Mouse (Mus musculus) embryonic facial prominence, embryonic 12.5 days (tissue): ENCODE data around the gene Camk2b. TPM values are rescaled to one million over a fixed set of nuclear protein-coding genes. Genes with fewer than 3 reads are reported as not detected.
"Not testable (repeated sequence)": the region's sequence is repeated elsewhere in the genome, so short reads cannot be mapped to it uniquely, and the experiment has no call there.

Experiments
- ATAC-seq: fragments of 200-750 bp; cut with Nextera tagmentation; 2 replicates; pipeline ENCODE4 v1.8.0; 2017; ENCODE audit not compliant: insufficient number of reproducible peaks, insufficient read depth, low FRiP score, low TSS enrichment
- H3K27ac ChIP-seq: fragments of 300-500 bp; sonication (generic); 2 replicates; pipeline ENCODE4 v1.5.1; 2016; ENCODE audit warnings: mild to moderate bottlenecking
- H3K27me3 ChIP-seq: fragments of 300-500 bp; sonication (generic); 2 replicates; pipeline ENCODE4 v1.6.1; 2016; ENCODE audit warnings: mild to moderate bottlenecking, moderate library complexity
- H3K36me3 ChIP-seq: fragments of 300-500 bp; sonication (generic); 2 replicates; pipeline ENCODE4 v1.6.1; 2016; ENCODE audit warnings: mild to moderate bottlenecking
- H3K4me1 ChIP-seq: fragments of 300-500 bp; sonication (generic); 2 replicates; pipeline ENCODE4 v1.6.1; 2016
- H3K4me2 ChIP-seq: fragments of 300-500 bp; sonication (generic); replicated peaks from 2 replicates; pipeline ENCODE4 v1.6.1; 2016; ENCODE audit warnings: mild to moderate bottlenecking, moderate library complexity
- H3K4me3 ChIP-seq: fragments of 300-500 bp; sonication (generic); 2 replicates; pipeline ENCODE4 v1.5.1; 2016; ENCODE audit warnings: mild to moderate bottlenecking
- H3K9ac ChIP-seq: fragments of 300-500 bp; sonication (generic); 2 replicates; pipeline ENCODE4 v1.6.1; 2016; ENCODE audit warnings: mild to moderate bottlenecking, moderate library complexity
- H3K9me3 ChIP-seq: fragments of 300-500 bp; sonication (generic); 2 replicates; pipeline ENCODE4 v1.6.1; 2016; ENCODE audit warnings: mild to moderate bottlenecking, moderate library complexity
- WGBS: fragments of 180-500 bp; shearing (Covaris S2); methylation state at CpG from one replicate; pipeline ENCODE4 v1.1.7; 2016; 5-methylcytosine and 5-hydroxymethylcytosine counted together
- polyA plus RNA-seq: library from polyadenylated mRNA; unstranded; fragments of >200 nt; fragmentation: Nextera tagmentation; extraction: Ambion mirVana; gene quantifications from 2 replicates; pipeline ENCODE4 v1.2.1, GENCODE M21; 2016

Gene Camk2b
- polyA plus RNA-seq, 1 experiment from 2014 or later: 2.4 TPM

GRCm38 (mm10) chr11:5953130-5953765, 112.9 kb downstream of the Camk2b start:
- Histone ChIP-seq H3K4me1 (peaks cover 23% of the 10 kb centered on the region), H3K4me3 (no peak overlapping the region), H3K4me2 (no peak overlapping the region), H3K9me3 (no peaks in the 10 kb centered on the region), H3K9ac (no peak overlapping the region), H3K27ac (no peak overlapping the region), H3K36me3 (no peaks in the 10 kb centered on the region), H3K27me3 (no peaks in the 10 kb centered on the region)
- no peak for ATAC-seq
- 34% methylated on average over 8 of the region's 8 CpGs for WGBS

DNA sequence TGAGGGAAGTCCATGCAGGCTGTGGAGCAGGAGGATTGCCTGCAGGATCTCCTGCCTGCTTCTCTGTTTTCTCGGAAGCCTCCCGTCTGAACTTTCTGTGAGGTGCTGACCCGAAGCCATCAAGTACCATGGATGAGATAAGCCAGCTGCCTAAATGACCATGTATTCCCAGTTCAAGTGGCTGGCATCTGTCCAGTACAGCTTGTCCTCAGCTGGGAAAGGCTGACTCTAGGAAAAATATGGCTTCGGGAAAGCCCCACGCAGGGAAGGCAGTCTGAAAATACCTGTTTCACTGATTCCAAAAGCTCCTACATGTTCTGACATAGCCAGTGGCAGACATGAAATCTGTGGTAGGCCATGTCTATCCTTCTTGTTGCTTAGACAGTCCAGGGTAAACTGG, 113.7 kb downstream of the Camk2b start:
- H3K4me1 ChIP-seq: peaks cover 23% of the 10 kb centered on the region
- H3K9ac ChIP-seq: no peak overlapping the region
- no peak overlapping the region for H3K4me2 ChIP-seq
- no peak overlapping the region for H3K4me3 ChIP-seq
- no peaks in the 10 kb centered on the region for H3K27me3 ChIP-seq
- H3K27ac ChIP-seq: no peak overlapping the region
- WGBS: 85% methylated on average over 5 of the region's 5 CpGs
- no peaks in the 10 kb centered on the region for H3K36me3 ChIP-seq
- no peak for ATAC-seq
- no peaks in the 10 kb centered on the region for H3K9me3 ChIP-seq

- H3K27ac ChIP-seq: peak within 1 kb of the TSS; percentile 46
- H3K4me3 ChIP-seq: no peak within 1 kb of the TSS
- H3K4me2 ChIP-seq: no peak within 1 kb of the TSS
- peaks cover 9% of the 10 kb centered on the region; the same call in 1 of the 2 replicates for H3K4me1 ChIP-seq
- no peaks in the 10 kb centered on the region for H3K36me3 ChIP-seq
- no peaks in the 10 kb centered on the region for H3K9me3 ChIP-seq
- 0 out of 2 replicates have a peak, but pooled peaks have one; percentile 44 for ATAC-seq
- WGBS: 75% methylated on average over 8 of the region's 8 CpGs
- H3K9ac ChIP-seq: no peak within 1 kb of the TSS
- no peaks in the 10 kb centered on the region for H3K27me3 ChIP-seq
Measured at GRCm38 (mm10) chr11:5949586-5950352, 116.4 kb downstream of the Camk2b start, which contains the start of gene Gck. Gene Gck, minus strand, starts transcription at chr11:5950081.

DNA sequence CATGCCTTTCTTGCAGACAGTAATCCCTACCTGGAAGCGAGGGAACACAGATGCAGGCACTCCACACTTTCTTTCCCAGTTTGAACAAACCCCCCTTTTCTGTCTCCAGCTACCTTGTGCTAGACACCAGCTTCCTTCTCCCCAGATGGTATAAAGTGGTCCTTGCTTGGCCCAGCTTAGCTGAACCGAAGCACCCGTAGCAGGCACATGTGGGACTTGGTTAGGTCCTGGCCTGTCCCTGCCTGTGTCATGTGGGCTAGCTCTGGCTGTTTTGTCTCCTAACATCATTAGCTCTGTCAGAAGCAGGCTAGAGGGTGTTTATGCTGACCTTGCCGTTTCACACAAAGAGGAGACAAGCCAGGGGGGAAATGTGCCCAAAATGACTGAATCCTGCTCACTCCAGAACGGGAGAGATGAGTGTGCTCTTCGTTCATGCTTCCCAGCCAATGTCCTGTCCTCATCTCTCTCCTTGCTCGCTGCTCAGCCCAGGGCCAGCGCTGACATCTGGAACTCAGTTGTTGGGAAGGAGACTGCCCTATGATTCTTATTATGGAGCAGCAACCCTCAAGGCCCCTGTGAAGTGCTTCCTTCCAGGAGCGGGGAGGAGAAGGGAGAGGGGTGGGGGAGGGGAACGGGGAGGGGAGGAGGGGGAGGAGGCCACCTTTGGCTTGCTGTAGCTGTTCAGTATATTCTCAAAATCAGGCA, 117.5 kb downstream of the Camk2b start:
- no peaks in the 10 kb centered on the region for H3K36me3 ChIP-seq
- H3K27me3 ChIP-seq: no peaks in the 10 kb centered on the region
- H3K9me3 ChIP-seq: no peaks in the 10 kb centered on the region
- peaks cover 8% of the 10 kb centered on the region; the same call in 1 of the 2 replicates for H3K4me1 ChIP-seq
- H3K4me2 ChIP-seq: no peak overlapping the region
- WGBS: 37% methylated on average over 10 of the region's 10 CpGs
- H3K27ac ChIP-seq: peak overlapping the region; percentile 46
- no peak overlapping the region for H3K4me3 ChIP-seq
- no peak overlapping the region for H3K9ac ChIP-seq
- 0 out of 2 replicates have a peak, but pooled peaks have one; percentile 42 for ATAC-seq

- Histone ChIP-seq H3K9me3 (no peaks in the 10 kb centered on the region), H3K27ac (no peak overlapping the region)
Measured at GRCm38 (mm10) chr11:5947796-5948195, 118.4 kb downstream of the Camk2b start.

GRCm38 (mm10) chr11:5945096-5945495, 121.1 kb downstream of the Camk2b start:
- no peaks in the 10 kb centered on the region for H3K9me3 ChIP-seq
- H3K27me3 ChIP-seq: no peaks in the 10 kb centered on the region
- 84% methylated on average over 2 of the region's 2 CpGs for WGBS
- H3K4me1 ChIP-seq: peaks cover 8% of the 10 kb centered on the region; the same call in 1 of the 2 replicates
- ATAC-seq: no peak
- H3K4me3 ChIP-seq: no peak overlapping the region
- no peak overlapping the region for H3K9ac ChIP-seq
- no peaks in the 10 kb centered on the region for H3K36me3 ChIP-seq
- no peak overlapping the region for H3K4me2 ChIP-seq
- H3K27ac ChIP-seq: no peak overlapping the region

More at GRCm38 (mm10) chr11:5947796-5948195, 118.4 kb downstream of the Camk2b start:
- H3K36me3 ChIP-seq: no peaks in the 10 kb centered on the region
- H3K4me3 ChIP-seq: no peak overlapping the region
- no peak overlapping the region for H3K4me2 ChIP-seq
- no peaks in the 10 kb centered on the region for H3K27me3 ChIP-seq
- 55% methylated on average over 4 of the region's 4 CpGs for WGBS
- no peak for ATAC-seq
- peaks cover 8% of the 10 kb centered on the region; the same call in 1 of the 2 replicates for H3K4me1 ChIP-seq
- no peak overlapping the region for H3K9ac ChIP-seq

- no peak for ATAC-seq
- H3K9ac ChIP-seq: no peak overlapping the region
- no peaks in the 10 kb centered on the region for H3K36me3 ChIP-seq
- H3K27me3 ChIP-seq: no peaks in the 10 kb centered on the region
- WGBS: 56% methylated on average over 6 of the region's 6 CpGs
- no peak overlapping the region for H3K4me3 ChIP-seq
- H3K4me1 ChIP-seq: no peaks in the 10 kb centered on the region
- H3K4me2 ChIP-seq: no peak overlapping the region
- no peak overlapping the region for H3K27ac ChIP-seq
- H3K9me3 ChIP-seq: no peaks in the 10 kb centered on the region
Measured at GRCm38 (mm10) chr11:5942966-5943365, 123.2 kb downstream of the Camk2b start.

DNA sequence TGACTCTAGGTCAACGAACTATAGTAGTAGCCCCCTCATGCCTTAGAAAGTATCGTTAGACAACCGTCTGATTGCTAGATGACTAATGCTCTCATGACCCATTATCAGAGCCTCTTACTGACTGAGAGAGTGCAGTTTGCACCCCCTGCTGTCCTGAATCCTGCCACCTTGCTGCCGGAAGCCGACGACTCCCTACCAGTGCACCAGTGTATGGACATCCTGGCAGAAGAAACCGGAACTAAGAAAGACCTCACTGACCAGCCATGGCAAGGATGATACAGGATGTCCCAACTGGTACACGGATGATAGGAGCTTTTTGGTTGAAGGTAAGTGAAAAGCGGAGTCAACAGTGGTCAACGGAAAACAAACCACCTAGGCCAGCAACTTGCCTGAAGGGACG, 131.6 kb downstream of the Camk2b start:
- not testable (repeated sequence) for H3K4me3 ChIP-seq, ATAC-seq, H3K9me3 ChIP-seq, H3K9ac ChIP-seq, H3K4me1 ChIP-seq, H3K36me3 ChIP-seq, H3K27ac ChIP-seq, H3K27me3 ChIP-seq, H3K4me2 ChIP-seq
- 91% methylated on average over 11 of the region's 11 CpGs for WGBS

- not testable (repeated sequence) for H3K4me2 ChIP-seq, ATAC-seq, H3K9me3 ChIP-seq, H3K9ac ChIP-seq, H3K4me1 ChIP-seq, H3K36me3 ChIP-seq, H3K4me3 ChIP-seq, H3K27me3 ChIP-seq, H3K27ac ChIP-seq
- 78% methylated on average over 6 of the region's 6 CpGs for WGBS
Measured at GRCm38 (mm10) chr11:5931947-5932346, 134.2 kb downstream of the Camk2b start.

DNA sequence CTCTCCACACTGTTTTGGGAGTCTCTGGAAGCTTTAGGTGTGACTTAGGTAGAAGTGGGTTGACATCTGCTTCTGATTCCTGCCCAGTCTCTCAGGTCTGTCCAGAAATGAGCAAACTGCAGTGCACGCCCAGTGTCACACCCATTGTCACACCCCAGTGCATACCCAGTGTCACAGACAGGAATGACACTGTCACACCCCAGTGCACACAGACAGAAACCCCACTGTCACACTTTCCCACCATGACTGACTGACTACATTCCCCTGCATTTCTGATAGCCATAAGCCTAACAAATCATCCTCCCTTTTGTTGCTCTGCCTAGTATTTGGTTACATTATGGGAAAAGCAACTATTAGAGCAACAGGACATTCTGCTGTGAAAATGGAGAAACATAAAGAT, 135.6 kb downstream of the Camk2b start:
- Histone ChIP-seq H3K36me3 (no peaks in the 10 kb centered on the region), H3K4me1 (no peaks in the 10 kb centered on the region), H3K27ac (no peak overlapping the region), H3K4me2 (no peak overlapping the region), H3K27me3 (no peaks in the 10 kb centered on the region), H3K9me3 (peaks cover 6% of the 10 kb centered on the region; the same call in 1 of the 2 replicates), H3K4me3 (no peak overlapping the region), H3K9ac (no peak overlapping the region)
- no peak for ATAC-seq
- WGBS: 41% methylated on average over 1 of the region's 1 CpGs

DNA sequence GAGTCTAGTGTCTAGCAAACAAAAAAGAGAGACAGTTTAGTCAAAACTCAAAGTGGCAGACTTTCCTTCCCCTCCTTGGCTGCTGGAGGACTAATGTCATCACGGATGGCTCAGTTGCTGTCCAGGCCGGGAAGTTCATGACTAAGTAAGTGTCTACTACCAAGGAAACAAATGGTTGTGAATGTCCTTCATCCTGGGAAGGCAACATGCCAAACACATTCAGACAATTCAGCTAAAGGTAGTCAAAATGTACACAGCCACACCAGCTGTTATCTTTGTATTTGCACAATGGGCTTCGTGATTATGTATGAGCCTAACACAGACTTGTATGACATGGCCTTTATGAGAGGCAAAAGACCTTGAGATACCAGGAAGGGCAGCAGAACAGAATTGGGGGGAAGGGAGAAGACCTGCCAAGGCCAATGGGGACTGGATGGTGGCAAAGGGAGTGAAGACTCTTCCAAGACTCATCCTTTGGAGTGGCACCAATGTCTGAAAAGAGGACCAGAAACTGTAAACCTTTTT, 139.4 kb downstream of the Camk2b start:
- no peak overlapping the region for H3K9ac ChIP-seq
- no peak for ATAC-seq
- 89% methylated on average over 3 of the region's 3 CpGs for WGBS
- H3K9me3 ChIP-seq: no peaks in the 10 kb centered on the region
- H3K27me3 ChIP-seq: no peaks in the 10 kb centered on the region
- H3K27ac ChIP-seq: no peak overlapping the region
- H3K4me2 ChIP-seq: no peak overlapping the region
- H3K4me1 ChIP-seq: no peaks in the 10 kb centered on the region
- H3K4me3 ChIP-seq: no peak overlapping the region
- no peaks in the 10 kb centered on the region for H3K36me3 ChIP-seq
